Mouse (Mus musculus) midbrain, embryonic 12.5 days (tissue): ENCODE measurements around the gene Sp2. TPM values are rescaled to one million over a fixed set of nuclear protein-coding genes. Genes with fewer than 3 reads are reported as not detected.

Source experiments
- ATAC-seq: fragments of 200-750 bp; cut with Nextera tagmentation; 2 replicates; pipeline ENCODE4 v1.8.0; 2017; ENCODE audit warnings: low read depth, moderate TSS enrichment, moderate library complexity; ENCODE audit not compliant: low FRiP score
- H3K27ac ChIP-seq: fragments of 300-500 bp; sonication (generic); replicated peaks from 2 replicates; pipeline ENCODE4 v1.5.1; 2016; ENCODE audit warnings: mild to moderate bottlenecking
- H3K27me3 ChIP-seq: fragments of 300-500 bp; sonication (generic); 2 replicates; pipeline ENCODE4 v1.6.1; 2016; ENCODE audit warnings: mild to moderate bottlenecking
- H3K36me3 ChIP-seq: fragments of 300-500 bp; sonication (generic); 2 replicates; pipeline ENCODE4 v1.6.1; 2016
- H3K4me1 ChIP-seq: fragments of 300-500 bp; sonication (generic); 2 replicates; pipeline ENCODE4 v1.6.1; 2016
- H3K4me2 ChIP-seq: fragments of 300-500 bp; sonication (generic); replicated peaks from 2 replicates; pipeline ENCODE4 v1.6.1; 2016; ENCODE audit warnings: mild to moderate bottlenecking, moderate library complexity
- H3K4me3 ChIP-seq: fragments of 300-500 bp; sonication (generic); 2 replicates; pipeline ENCODE4 v1.5.1; 2016; ENCODE audit warnings: mild to moderate bottlenecking
- H3K9ac ChIP-seq: fragments of 300-500 bp; sonication (generic); replicated peaks from 2 replicates; pipeline ENCODE4 v1.6.1; 2016; ENCODE audit warnings: mild to moderate bottlenecking, moderate library complexity
- H3K9me3 ChIP-seq: fragments of 300-500 bp; sonication (generic); 2 replicates; pipeline ENCODE4 v1.6.1; 2016; ENCODE audit warnings: mild to moderate bottlenecking
- WGBS: fragments of 180-500 bp; shearing (Covaris S2); methylation state at CpG from one replicate; pipeline ENCODE4 v1.1.7; 2016; 5-methylcytosine and 5-hydroxymethylcytosine counted together
- polyA plus RNA-seq: library from polyadenylated mRNA; unstranded; fragments of >200 nt; fragmentation: Nextera tagmentation; extraction: Ambion mirVana; gene quantifications from 2 replicates; pipeline ENCODE4 v1.2.1, GENCODE M21; 2016

Sp2 gene
- polyA plus RNA-seq, 1 experiment from 2014 or later = 23.4 TPM

DNA sequence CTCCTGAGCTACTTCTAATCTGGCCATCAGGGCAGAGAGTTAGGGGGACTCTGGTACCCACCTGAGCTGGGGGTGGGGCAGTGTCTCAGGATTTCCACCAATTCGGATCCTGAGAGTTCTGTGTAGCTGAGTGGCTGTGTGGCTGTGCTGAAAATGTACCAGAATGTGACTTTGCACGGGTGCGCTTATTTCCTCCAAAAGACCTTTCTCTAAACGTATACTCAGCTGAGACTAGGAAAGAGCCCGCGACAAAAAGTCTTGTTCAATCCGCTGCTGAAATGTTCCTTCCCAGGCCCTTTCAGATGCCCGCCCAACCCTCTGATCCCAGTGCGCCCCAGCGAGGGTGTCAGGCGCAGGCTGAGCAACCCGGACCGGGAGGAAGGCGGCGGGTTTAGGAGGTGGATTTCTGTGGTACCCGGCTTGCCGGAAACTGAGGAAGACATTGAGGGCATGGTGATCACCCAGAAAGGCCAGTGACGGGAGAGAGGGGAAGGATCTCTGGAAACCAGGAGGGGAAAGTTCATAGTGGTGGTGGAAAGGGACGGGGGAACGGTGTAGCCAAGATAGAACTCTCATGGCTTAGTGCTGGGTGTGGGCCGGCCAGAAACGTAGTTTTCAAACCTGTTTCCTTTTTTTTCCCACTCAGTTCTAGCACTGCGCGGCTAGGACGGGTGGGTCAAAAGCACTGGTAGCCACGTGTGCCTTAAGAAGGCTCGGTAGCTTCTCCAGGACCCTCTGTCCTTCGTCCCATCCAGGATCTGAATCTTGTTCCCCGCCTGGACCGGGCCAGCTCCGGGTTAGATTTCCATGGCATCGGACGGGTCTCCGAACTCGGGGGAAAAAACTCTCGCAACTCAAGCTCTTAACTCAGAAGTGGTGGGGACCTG is 35.2 kb upstream of the Sp2 start:
- peaks cover 28% of the 10 kb centered on the region for H3K4me1 ChIP-seq
- H3K9ac ChIP-seq = peak overlapping the region; percentile 34; the same call in 1 of the 2 replicates
- no peak overlapping the region for H3K27ac ChIP-seq
- H3K27me3 ChIP-seq = peaks cover 97% of the 10 kb centered on the region
- no peak for ATAC-seq
- no peaks in the 10 kb centered on the region for H3K9me3 ChIP-seq
- 1% methylated on average over 36 of the region's 36 CpGs for WGBS
- no peaks in the 10 kb centered on the region for H3K36me3 ChIP-seq
- peak overlapping the region; percentile 34 for H3K4me3 ChIP-seq
- peak overlapping the region; percentile 43; the same call in 1 of the 2 replicates for H3K4me2 ChIP-seq

DNA sequence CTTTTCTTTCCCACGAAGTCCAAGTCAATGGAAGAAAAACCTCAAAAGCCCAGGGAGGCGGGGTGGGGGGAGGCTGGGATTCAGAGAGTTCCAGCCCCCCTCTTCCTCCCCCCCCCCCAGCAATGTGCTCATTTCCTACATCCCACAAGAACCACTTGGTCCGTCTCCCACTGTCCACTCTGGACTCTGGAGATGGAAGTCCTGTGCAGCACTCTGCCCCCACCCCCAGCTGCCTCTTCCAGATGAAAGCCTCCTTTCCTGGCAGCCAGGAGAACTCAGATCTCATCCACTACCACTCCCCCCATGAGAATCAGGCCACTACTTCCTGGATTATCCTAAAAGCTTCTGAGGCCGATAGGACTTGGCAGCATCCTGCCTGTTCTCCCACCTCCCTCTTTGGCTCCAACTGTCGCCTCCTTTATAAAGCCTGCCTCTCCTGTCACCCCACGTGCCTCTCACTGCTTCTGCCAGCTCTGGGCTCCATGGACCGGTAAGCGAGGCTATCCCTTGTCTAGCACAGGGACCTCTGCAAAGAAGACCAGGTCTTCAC is 30.4 kb upstream of the Sp2 start, which contains the start of gene Sp6:
TSS of gene Sp6 (plus strand) at position 274 of the 550 bp plus-strand sequence.
- Histone ChIP-seq H3K9me3 (no peaks in the 10 kb centered on the region), H3K4me1 (0 out of 2 replicates have a peak, but pooled peaks cover under 1% of the 10 kb centered on the region), H3K4me2 (no peak within 1 kb of the TSS), H3K27me3 (peaks cover 87% of the 10 kb centered on the region), H3K27ac (no peak within 1 kb of the TSS), H3K36me3 (no peaks in the 10 kb centered on the region), H3K9ac (no peak within 1 kb of the TSS), H3K4me3 (no peak within 1 kb of the TSS)
- 20% methylated on average over 7 of the region's 8 CpGs for WGBS
- ATAC-seq = no peak

GRCm38 (mm10) chr11:97009198-97009790 is 26.5 kb upstream of the Sp2 start:
- Histone ChIP-seq H3K9ac (no peak overlapping the region), H3K27me3 (peaks cover 63% of the 10 kb centered on the region), H3K36me3 (no peaks in the 10 kb centered on the region), H3K4me2 (no peak overlapping the region), H3K9me3 (no peaks in the 10 kb centered on the region), H3K4me3 (no peak overlapping the region), H3K4me1 (0 out of 2 replicates have a peak, but pooled peaks cover 2% of the 10 kb centered on the region), H3K27ac (no peak overlapping the region)
- 71% methylated on average over 8 of the region's 8 CpGs for WGBS
- no peak for ATAC-seq

GRCm38 (mm10) chr11:97007093-97007794 is 24.5 kb upstream of the Sp2 start:
- H3K4me1 ChIP-seq = 0 out of 2 replicates have a peak, but pooled peaks cover 2% of the 10 kb centered on the region
- no peak overlapping the region for H3K9ac ChIP-seq
- no peaks in the 10 kb centered on the region for H3K9me3 ChIP-seq
- H3K4me2 ChIP-seq = no peak overlapping the region
- H3K36me3 ChIP-seq = no peaks in the 10 kb centered on the region
- H3K4me3 ChIP-seq = no peak overlapping the region
- H3K27me3 ChIP-seq = peaks cover 60% of the 10 kb centered on the region
- ATAC-seq = no peak
- WGBS = 75% methylated on average over 9 of the region's 9 CpGs
- H3K27ac ChIP-seq = no peak overlapping the region

DNA sequence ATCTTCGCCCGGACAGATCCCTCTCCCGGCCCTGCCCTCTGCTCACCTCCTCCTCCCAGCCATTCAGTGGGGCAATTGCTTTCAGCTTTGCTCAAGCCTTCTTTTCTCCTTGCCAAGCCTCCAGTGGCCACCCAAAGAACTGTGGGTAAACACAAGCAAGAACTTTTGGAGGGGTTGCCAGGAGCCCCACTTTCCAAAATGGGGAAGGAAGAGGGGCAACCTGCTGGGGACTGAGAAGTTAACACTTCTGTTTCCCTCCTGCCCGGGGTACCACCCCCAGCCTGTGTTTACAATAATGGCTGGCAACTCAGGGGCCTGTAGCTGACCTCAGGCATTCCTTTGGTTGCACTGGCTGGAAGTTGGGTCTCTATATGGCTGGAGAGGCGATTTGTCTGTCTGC is 20.4 kb upstream of the Sp2 start:
- Histone ChIP-seq H3K4me2 (no peak overlapping the region), H3K36me3 (no peaks in the 10 kb centered on the region), H3K9me3 (no peaks in the 10 kb centered on the region), H3K4me3 (no peak overlapping the region), H3K27ac (no peak overlapping the region), H3K4me1 (peaks cover 11% of the 10 kb centered on the region; the same call in 1 of the 2 replicates), H3K9ac (no peak overlapping the region), H3K27me3 (peaks cover 51% of the 10 kb centered on the region)
- 36% methylated on average over 5 of the region's 5 CpGs for WGBS
- no peak for ATAC-seq

GRCm38 (mm10) chr11:96997380-96997956 is 14.7 kb upstream of the Sp2 start:
- H3K4me1 ChIP-seq = peaks cover 38% of the 10 kb centered on the region
- no peaks in the 10 kb centered on the region for H3K9me3 ChIP-seq
- ATAC-seq = peak; percentile 71
- H3K36me3 ChIP-seq = no peaks in the 10 kb centered on the region
- 2% methylated on average over 29 of the region's 30 CpGs for WGBS
- peak overlapping the region; percentile 67 for H3K4me2 ChIP-seq
- peaks cover 66% of the 10 kb centered on the region for H3K27me3 ChIP-seq
- H3K27ac ChIP-seq = peak overlapping the region; percentile 65
- peak overlapping the region; percentile 37 for H3K4me3 ChIP-seq
- peak overlapping the region; percentile 64 for H3K9ac ChIP-seq

DNA sequence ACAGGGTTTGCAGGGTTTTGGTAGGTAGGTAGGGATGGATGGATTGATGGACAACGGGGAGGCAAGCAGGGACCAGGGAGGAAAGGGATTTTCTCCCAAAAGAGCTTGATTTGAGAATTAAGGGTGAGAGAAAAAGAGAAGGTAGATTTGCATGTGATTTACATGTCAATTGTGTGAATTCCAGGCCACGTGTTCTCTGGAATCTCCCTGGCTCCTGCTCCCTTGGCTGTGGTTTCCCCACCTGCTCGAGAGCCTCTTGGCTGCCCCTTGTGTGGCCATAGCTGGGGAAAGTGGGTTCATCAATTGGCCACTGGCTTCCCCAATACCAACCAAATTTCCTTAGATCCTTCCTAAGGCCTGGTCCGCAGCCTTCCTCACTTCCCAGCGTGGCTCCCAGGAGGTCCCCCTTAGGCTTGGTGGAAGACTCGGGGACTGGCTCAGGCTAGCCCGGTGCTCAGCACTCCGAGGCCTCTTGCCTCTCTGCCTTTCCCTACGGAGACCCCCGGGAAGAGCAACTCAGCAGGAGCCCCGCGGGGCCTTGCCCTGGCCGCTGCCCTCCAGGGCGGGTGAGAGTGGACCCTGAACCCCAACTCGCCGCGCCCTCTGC is 14.1 kb upstream of the Sp2 start:
- Histone ChIP-seq H3K4me2 (peak overlapping the region; percentile 67), H3K4me3 (peak overlapping the region; percentile 37), H3K9ac (peak overlapping the region; percentile 64), H3K9me3 (no peaks in the 10 kb centered on the region), H3K36me3 (no peaks in the 10 kb centered on the region), H3K27ac (peak overlapping the region; percentile 65), H3K4me1 (peaks cover 38% of the 10 kb centered on the region), H3K27me3 (peaks cover 66% of the 10 kb centered on the region)
- WGBS = 5% methylated on average over 17 of the region's 17 CpGs
- ATAC-seq = peak; percentile 32; the same call in 1 of the 2 replicates

DNA sequence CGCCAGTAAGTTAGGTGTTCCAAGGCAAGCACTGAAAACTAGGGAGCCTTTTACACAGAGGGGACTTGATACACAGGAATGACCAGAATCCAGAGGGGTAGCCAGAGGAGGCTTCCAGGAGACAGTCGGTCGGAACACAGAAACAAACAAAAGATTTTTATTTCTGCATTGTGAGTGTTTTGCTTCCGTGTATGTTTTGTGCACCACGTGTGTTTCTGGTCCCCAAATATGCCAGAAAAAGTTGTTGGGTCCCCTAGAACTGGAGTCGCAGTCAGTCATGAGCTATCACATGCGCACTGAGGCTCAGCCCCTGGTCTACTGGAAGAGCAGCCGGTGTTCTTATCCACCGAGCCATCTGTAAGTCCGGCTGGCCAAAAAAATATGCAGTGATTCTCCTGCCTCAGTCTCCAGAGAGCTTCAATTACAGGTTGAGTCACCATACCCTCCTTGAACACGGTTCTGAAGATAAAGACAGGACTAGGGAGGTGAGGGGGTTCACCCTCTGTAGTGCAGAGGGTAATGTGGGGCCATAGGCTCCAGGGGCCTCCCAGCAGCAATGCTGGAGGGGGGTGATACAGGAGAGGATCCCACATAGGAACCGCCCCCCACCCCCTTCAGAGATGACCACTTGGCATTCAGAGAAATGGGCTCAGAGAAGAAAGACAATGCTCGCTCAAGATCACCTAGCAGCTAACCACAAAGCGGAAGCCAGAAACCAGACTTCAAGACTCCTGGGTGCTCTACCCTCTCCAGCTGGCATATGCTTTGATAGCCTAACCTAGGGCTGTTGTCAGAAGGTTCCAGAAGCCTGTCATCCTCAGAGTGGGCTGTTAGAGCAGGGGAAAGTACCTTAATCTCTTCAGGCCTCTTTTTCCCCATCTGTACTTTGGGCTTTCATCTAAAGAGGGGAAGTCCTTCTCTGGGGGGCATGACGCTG is 13.3 kb upstream of the Sp2 start:
- H3K4me2 ChIP-seq = no peak overlapping the region
- no peak for ATAC-seq
- H3K9ac ChIP-seq = no peak overlapping the region
- H3K9me3 ChIP-seq = no peaks in the 10 kb centered on the region
- WGBS = 80% methylated on average over 15 of the region's 15 CpGs
- peaks cover 35% of the 10 kb centered on the region for H3K4me1 ChIP-seq
- H3K4me3 ChIP-seq = no peak overlapping the region
- 0 out of 2 replicates have a peak overlapping the region, but pooled peaks have one; percentile 65 for H3K27ac ChIP-seq
- peaks cover 60% of the 10 kb centered on the region for H3K27me3 ChIP-seq
- no peaks in the 10 kb centered on the region for H3K36me3 ChIP-seq

GRCm38 (mm10) chr11:96995031-96995430 is 12.3 kb upstream of the Sp2 start:
- Histone ChIP-seq H3K9me3 (no peaks in the 10 kb centered on the region), H3K27me3 (peaks cover 60% of the 10 kb centered on the region), H3K9ac (no peak overlapping the region), H3K4me3 (no peak overlapping the region), H3K27ac (no peak overlapping the region), H3K36me3 (no peaks in the 10 kb centered on the region), H3K4me1 (peaks cover 30% of the 10 kb centered on the region), H3K4me2 (no peak overlapping the region)
- 16% methylated on average over 5 of the region's 5 CpGs for WGBS
- ATAC-seq = no peak

GRCm38 (mm10) chr11:96992722-96993311 is 10.1 kb upstream of the Sp2 start:
- H3K9ac ChIP-seq = no peak overlapping the region
- no peak overlapping the region for H3K4me3 ChIP-seq
- no peak overlapping the region for H3K27ac ChIP-seq
- H3K4me1 ChIP-seq = peaks cover 34% of the 10 kb centered on the region
- 52% methylated on average over 8 of the region's 8 CpGs for WGBS
- H3K36me3 ChIP-seq = no peaks in the 10 kb centered on the region
- H3K4me2 ChIP-seq = no peak overlapping the region
- peaks cover 63% of the 10 kb centered on the region for H3K27me3 ChIP-seq
- no peaks in the 10 kb centered on the region for H3K9me3 ChIP-seq
- ATAC-seq = no peak
